8 mouse cellular contexts compared by ENCODE assay signal in genomic region chr11:59141772-59142370, GRCm38 (mm10). TPM values are rescaled to one million over a fixed set of nuclear protein-coding genes. Genes with fewer than 3 reads are reported as not detected.
DNase-seq lines count a peak whose midpoint lies in the region; ATAC-seq lines count a peak whose summit lies in the region.

No protein-coding gene starts in this region.

- no peak overlapping the region for H3K27ac ChIP-seq in kidney, embryonic 14.5 days (ENCODE audit: low read depth, low read length)
- H3K27ac ChIP-seq in embryonic facial prominence, embryonic 12.5 days = no peak overlapping the region
- no peak overlapping the region for H3K27ac ChIP-seq in neural tube, embryonic 14.5 days (ENCODE audit: low read depth, low read length)

- no peaks in the 10 kb centered on the region for H3K36me3 ChIP-seq in kidney, embryonic 14.5 days (ENCODE audit: control insufficient read depth, insufficient read depth, low read length)
- no peaks in the 10 kb centered on the region for H3K36me3 ChIP-seq in embryonic facial prominence, embryonic 12.5 days
- H3K36me3 ChIP-seq in neural tube, embryonic 14.5 days (ENCODE audit: control insufficient read depth, insufficient read depth, low read length) = no peaks in the 10 kb centered on the region

- no peaks in the 10 kb centered on the region for H3K9me3 ChIP-seq in kidney, embryonic 14.5 days (ENCODE audit: control insufficient read depth, low read length)
- H3K9me3 ChIP-seq in embryonic facial prominence, embryonic 12.5 days = no peaks in the 10 kb centered on the region
- no peaks in the 10 kb centered on the region for H3K9me3 ChIP-seq in neural tube, embryonic 14.5 days (ENCODE audit: control insufficient read depth, low read length)

- no peak overlapping the region for H3K4me3 ChIP-seq in kidney, embryonic 14.5 days (ENCODE audit: low read length)
- no peak overlapping the region for H3K4me3 ChIP-seq in embryonic facial prominence, embryonic 12.5 days
- H3K4me3 ChIP-seq in neural tube, embryonic 14.5 days (ENCODE audit: low read depth, low read length) = no peak overlapping the region

- H3K4me1 ChIP-seq in kidney, embryonic 14.5 days (ENCODE audit: control insufficient read depth, insufficient read depth, low read length) = no peaks in the 10 kb centered on the region
- no peaks in the 10 kb centered on the region for H3K4me1 ChIP-seq in embryonic facial prominence, embryonic 12.5 days
- H3K4me1 ChIP-seq in neural tube, embryonic 14.5 days (ENCODE audit: control insufficient read depth, insufficient read depth, low read length) = no peaks in the 10 kb centered on the region

- no peak overlapping the region for H3K9ac ChIP-seq in kidney, embryonic 14.5 days (ENCODE audit: low read depth, low read length)
- no peak overlapping the region for H3K9ac ChIP-seq in embryonic facial prominence, embryonic 12.5 days
- H3K9ac ChIP-seq in neural tube, embryonic 14.5 days (replicated peaks; ENCODE audit: low read depth, low read length) = no peak overlapping the region

- WGBS in kidney, embryonic 14.5 days = 8% methylated on average over 14 of the region's 14 CpGs
- WGBS in embryonic facial prominence, embryonic 12.5 days = 9% methylated on average over 14 of the region's 14 CpGs
- WGBS in neural tube, embryonic 14.5 days = 4% methylated on average over 14 of the region's 14 CpGs

- ATAC-seq in kidney, embryonic 14.5 days (ENCODE audit: low FRiP score, low TSS enrichment) = peak; percentile 73
- 0 out of 2 replicates have a peak, but pooled peaks have one; percentile 28 for ATAC-seq in embryonic facial prominence, embryonic 12.5 days (ENCODE audit: insufficient number of reproducible peaks, insufficient read depth, low FRiP score, low TSS enrichment)
- no peak for ATAC-seq in neural tube, embryonic 14.5 days (ENCODE audit: low read depth)

- H3K27me3 ChIP-seq in kidney, embryonic 14.5 days (ENCODE audit: control insufficient read depth, insufficient read depth, low read length) = peaks cover 8% of the 10 kb centered on the region
- peaks cover 32% of the 10 kb centered on the region for H3K27me3 ChIP-seq in embryonic facial prominence, embryonic 12.5 days
- peaks cover 7% of the 10 kb centered on the region for H3K27me3 ChIP-seq in neural tube, embryonic 14.5 days (ENCODE audit: control insufficient read depth, insufficient read depth, low read length)

- peak overlapping the region; percentile 29 for H3K4me2 ChIP-seq in kidney, embryonic 14.5 days (replicated peaks; ENCODE audit: low read depth, low read length)
- H3K4me2 ChIP-seq in embryonic facial prominence, embryonic 12.5 days (replicated peaks) = peak overlapping the region; percentile 30
- H3K4me2 ChIP-seq in neural tube, embryonic 14.5 days (ENCODE audit: low read depth, low read length) = peak overlapping the region; percentile 29

- no peak for DNase-seq in kidney, adult 8-10 months
- peak; percentile 55 for DNase-seq in liver
- no peak for DNase-seq in spleen, adult 18-20 months
- DNase-seq in right cerebral cortex, postnatal 14 days = no peak
- no peak for DNase-seq in left cerebral cortex, adult 11 months (ENCODE audit: low spot score)

RNA-seq across cellular contexts. Expression of gene Obscn, which starts 5.7 kb away (rescaled TPM):
- 0.33 and 0.51 TPM in 2 replicates for polyA plus RNA-seq in kidney, embryonic 14.5 days (2014; fragmentation: Nextera tagmentation; extraction: Ambion mirVana)
- polyA plus RNA-seq in embryonic facial prominence, embryonic 12.5 days (2016; fragmentation: Nextera tagmentation; extraction: Ambion mirVana) = 0.28 and 0.69 TPM in 2 replicates
- polyA plus RNA-seq in neural tube, embryonic 14.5 days (2014; fragmentation: Nextera tagmentation; extraction: Ambion mirVana) = 0.45 and 0.74 TPM in 2 replicates

RNA-seq across cellular contexts. Expression of gene Iba57, which starts 21.7 kb away (rescaled TPM):
- 2.3 and 3.6 TPM in 2 replicates for polyA plus RNA-seq in kidney, embryonic 14.5 days (2014; fragmentation: Nextera tagmentation; extraction: Ambion mirVana)
- polyA plus RNA-seq in embryonic facial prominence, embryonic 12.5 days (2016; fragmentation: Nextera tagmentation; extraction: Ambion mirVana) = 3.8 TPM in 2 replicates
- polyA plus RNA-seq in neural tube, embryonic 14.5 days (2014; fragmentation: Nextera tagmentation; extraction: Ambion mirVana) = 3.6 and 4.0 TPM in 2 replicates

RNA-seq across cellular contexts. Expression of gene Gjc2, which starts 41.1 kb away (rescaled TPM):
- polyA plus RNA-seq in kidney, embryonic 14.5 days (2014; fragmentation: Nextera tagmentation; extraction: Ambion mirVana) = 0.11 and 0.28 TPM in 2 replicates
- 0.50 and 1.00 TPM in 2 replicates for polyA plus RNA-seq in embryonic facial prominence, embryonic 12.5 days (2016; fragmentation: Nextera tagmentation; extraction: Ambion mirVana)
- polyA plus RNA-seq in neural tube, embryonic 14.5 days (2014; fragmentation: Nextera tagmentation; extraction: Ambion mirVana) = 0.12 TPM in 1 of 2 replicates, not detected in the other

RNA-seq across cellular contexts. Expression of gene Guk1, which starts 50.1 kb away (rescaled TPM):
- 132 and 149 TPM in 2 replicates for polyA plus RNA-seq in kidney, embryonic 14.5 days (2014; fragmentation: Nextera tagmentation; extraction: Ambion mirVana)
- polyA plus RNA-seq in embryonic facial prominence, embryonic 12.5 days (2016; fragmentation: Nextera tagmentation; extraction: Ambion mirVana) = 124 and 125 TPM in 2 replicates
- polyA plus RNA-seq in neural tube, embryonic 14.5 days (2014; fragmentation: Nextera tagmentation; extraction: Ambion mirVana) = 224 and 266 TPM in 2 replicates
